Mouse (Mus musculus) C2C12 (cell line): ENCODE measurements around the gene Psmc3. TPM values are rescaled to one million over a fixed set of nuclear protein-coding genes. Genes with fewer than 3 reads are reported as not detected.
A peak's percentile ranks its signal among the peaks of the same experiment; 100 is the strongest.

Source experiments
- H3K27me3 ChIP-seq: one replicate; pipeline ENCODE4 v1.6.1; 2011; ENCODE audit not compliant: control insufficient read depth, insufficient read depth, insufficient read length
- H3K36me3 ChIP-seq: one replicate; pipeline ENCODE4 v1.6.1; 2011; ENCODE audit not compliant: control insufficient read depth, insufficient read depth
- H3K4me3 ChIP-seq: one replicate; pipeline ENCODE4 v1.5.1; 2011; ENCODE audit warnings: mild to moderate bottlenecking, control low read depth; ENCODE audit not compliant: poor library complexity, insufficient read depth, severe bottlenecking
- H3K79me2 ChIP-seq: one replicate; pipeline ENCODE4 v1.6.1; 2011; ENCODE audit not compliant: control insufficient read depth, insufficient read depth
- H3K79me3 ChIP-seq: one replicate; pipeline ENCODE4 v1.6.1; 2011; ENCODE audit warnings: low read depth, control low read depth
- H3ac ChIP-seq: one replicate; pipeline ENCODE3; 2011; ENCODE audit warnings: low read depth; ENCODE audit not compliant: control insufficient read depth, insufficient read length
- CEBPB ChIP-seq: IDR thresholded peaks from one replicate; pipeline ENCODE4 v1.6.1; 2011; ENCODE audit warnings: low read depth, mild to moderate bottlenecking, control low read depth, moderate library complexity
- CTCF ChIP-seq: IDR thresholded peaks from one replicate; pipeline ENCODE4 v1.5.1; 2011; ENCODE audit not compliant: control insufficient read depth, insufficient read depth, insufficient read length
- FOSL1 ChIP-seq: IDR thresholded peaks from one replicate; pipeline ENCODE4 v1.8.0; 2011; ENCODE audit warnings: mild to moderate bottlenecking, low read length; ENCODE audit not compliant: poor library complexity, insufficient read depth, severe bottlenecking
- MAX ChIP-seq: IDR thresholded peaks from one replicate; pipeline ENCODE4 v1.6.1; 2011; ENCODE audit warnings: mild to moderate bottlenecking, control low read depth
- MYOD1 ChIP-seq: IDR thresholded peaks from one replicate; pipeline ENCODE4 v1.6.1; 2011; ENCODE audit warnings: low read depth; ENCODE audit not compliant: control insufficient read depth, insufficient read length
- MYOG ChIP-seq: IDR thresholded peaks from one replicate; pipeline ENCODE4 v1.6.1; 2011; ENCODE audit not compliant: control insufficient read depth, insufficient read length; ENCODE audit errors: extremely low read depth
- USF1 ChIP-seq: IDR thresholded peaks from one replicate; pipeline ENCODE4 v1.6.1; 2011; ENCODE audit warnings: low read depth, mild to moderate bottlenecking, control low read depth, moderate library complexity
- polyA plus RNA-seq: library from polyadenylated mRNA; unstranded; fragments of >200 nt; fragmentation: generic; extraction: Trizol; gene quantifications from one replicate; pipeline ENCODE4 v1.2.1, GENCODE M21; 2012; ENCODE audit warnings: missing spikeins

Gene Psmc3
- polyA plus RNA-seq, 1 experiment: 367 TPM

DNA sequence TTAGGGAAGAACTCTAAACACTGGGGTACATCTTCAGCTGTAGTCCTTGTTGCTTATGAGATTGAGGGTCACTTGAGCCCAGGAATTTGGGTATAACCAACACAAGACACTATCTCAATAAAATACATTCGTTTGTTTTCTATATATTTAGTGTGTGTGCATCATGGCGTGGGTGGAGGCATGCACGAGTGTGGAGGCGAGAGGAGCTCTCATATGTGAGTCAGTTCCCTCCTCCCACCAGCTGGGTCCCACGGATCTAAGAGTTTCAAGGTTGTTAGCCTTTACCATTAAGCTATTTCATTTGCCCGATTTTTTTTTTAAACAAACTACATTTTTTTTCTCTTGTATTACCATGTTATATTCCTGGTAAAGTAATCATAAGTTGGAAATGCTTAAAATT, 37.0 kb downstream of the Psmc3 start:
- no peaks in the 10 kb centered on the region for H3K36me3 ChIP-seq
- H3ac ChIP-seq: no peak overlapping the region
- H3K79me3 ChIP-seq: no peaks in the 10 kb centered on the region
- no peak for TF ChIP-seq USF1
- no peak for TF ChIP-seq CTCF
- TF ChIP-seq MYOG: no peak
- TF ChIP-seq MAX: no peak
- TF ChIP-seq CEBPB: no peak
- no peak for TF ChIP-seq MYOD1
- TF ChIP-seq FOSL1: no peak
- H3K27me3 ChIP-seq: peaks cover 6% of the 10 kb centered on the region
- H3K4me3 ChIP-seq: no peak overlapping the region
- H3K79me2 ChIP-seq: no peaks in the 10 kb centered on the region

DNA sequence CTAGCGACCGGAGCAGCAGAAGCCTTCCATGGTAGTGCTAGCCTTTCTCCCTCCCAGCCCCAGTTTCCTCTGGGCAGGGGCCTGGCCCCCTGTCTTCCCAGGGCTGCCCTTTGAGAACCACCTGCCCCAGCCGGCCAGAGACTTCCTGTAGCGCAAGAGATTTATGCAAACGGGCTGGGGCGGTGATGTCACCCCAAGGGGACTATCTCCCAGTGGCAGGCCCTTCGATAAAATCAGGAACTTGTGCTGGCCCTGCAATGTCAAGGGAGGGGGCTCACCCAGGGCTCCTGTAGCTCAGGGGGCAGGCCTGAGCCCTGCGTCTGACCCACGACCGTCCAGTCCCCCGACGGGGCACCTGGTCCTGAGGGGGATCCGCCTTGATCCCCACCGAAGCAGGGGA, 42.7 kb downstream of the Psmc3 start:
- Histone ChIP-seq H3ac (no peak overlapping the region), H3K79me2 (no peaks in the 10 kb centered on the region), H3K36me3 (no peaks in the 10 kb centered on the region), H3K27me3 (no peaks in the 10 kb centered on the region), H3K4me3 (no peak overlapping the region), H3K79me3 (no peaks in the 10 kb centered on the region)
- TF ChIP-seq USF1 (no peak), MYOD1 (no peak), MAX (no peak), MYOG (no peak)

DNA sequence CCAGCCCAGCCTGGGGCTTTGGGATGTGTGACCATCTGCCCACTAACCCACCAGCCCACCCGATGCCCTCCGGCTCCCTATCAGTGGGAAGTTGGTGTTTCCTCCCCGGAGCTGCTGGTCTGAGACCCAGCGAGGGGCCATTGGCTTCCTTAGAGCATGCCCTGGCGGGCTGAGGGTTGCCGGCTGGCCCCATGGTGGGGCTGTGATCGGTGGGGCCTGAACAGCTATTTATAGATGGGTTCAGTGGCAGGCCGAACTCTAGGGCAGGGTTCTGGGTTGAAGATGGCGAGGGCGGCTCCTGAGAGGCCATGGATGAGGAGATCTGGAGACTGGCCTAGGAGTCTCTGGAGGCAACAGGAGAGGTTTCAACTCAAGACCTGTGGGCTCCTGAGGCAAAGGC, 43.2 kb downstream of the Psmc3 start:
- Histone ChIP-seq H3K36me3 (no peaks in the 10 kb centered on the region), H3K4me3 (no peak overlapping the region)
- TF ChIP-seq MYOG (no peak), CTCF (no peak), CEBPB (no peak), MYOD1 (no peak), USF1 (no peak), FOSL1 (no peak)

DNA sequence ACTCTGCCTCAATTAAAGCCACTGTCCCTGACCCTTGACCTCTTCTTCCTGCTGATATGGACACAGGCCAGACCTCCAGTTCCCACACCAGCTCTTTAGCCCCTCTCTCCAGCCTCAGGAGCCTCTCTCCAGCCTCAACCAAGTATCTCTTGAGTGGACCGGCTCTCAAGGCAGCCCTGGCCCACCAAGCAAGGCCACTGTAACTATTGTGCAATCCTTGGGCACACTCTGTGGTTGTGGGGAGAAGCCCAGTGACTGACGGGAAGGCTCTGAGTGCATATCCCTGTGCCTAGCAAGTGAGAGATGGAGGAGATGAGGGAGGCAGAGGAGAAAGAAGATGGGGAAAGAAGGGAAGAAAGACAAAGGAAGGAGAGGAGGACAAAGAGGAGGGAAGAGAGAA, 44.3 kb downstream of the Psmc3 start:
- Histone ChIP-seq H3ac (no peak overlapping the region), H3K27me3 (no peaks in the 10 kb centered on the region), H3K4me3 (no peak overlapping the region), H3K79me2 (no peaks in the 10 kb centered on the region), H3K79me3 (no peaks in the 10 kb centered on the region), H3K36me3 (no peaks in the 10 kb centered on the region)
- TF ChIP-seq MYOD1 (no peak), USF1 (no peak), CEBPB (peak; percentile 45), CTCF (no peak), FOSL1 (no peak), MAX (no peak)

More for the DNA sequence above, 43.2 kb downstream of the Psmc3 start:
- H3K79me2 ChIP-seq: no peaks in the 10 kb centered on the region
- H3K79me3 ChIP-seq: no peaks in the 10 kb centered on the region
- H3ac ChIP-seq: no peak overlapping the region
- no peaks in the 10 kb centered on the region for H3K27me3 ChIP-seq

DNA sequence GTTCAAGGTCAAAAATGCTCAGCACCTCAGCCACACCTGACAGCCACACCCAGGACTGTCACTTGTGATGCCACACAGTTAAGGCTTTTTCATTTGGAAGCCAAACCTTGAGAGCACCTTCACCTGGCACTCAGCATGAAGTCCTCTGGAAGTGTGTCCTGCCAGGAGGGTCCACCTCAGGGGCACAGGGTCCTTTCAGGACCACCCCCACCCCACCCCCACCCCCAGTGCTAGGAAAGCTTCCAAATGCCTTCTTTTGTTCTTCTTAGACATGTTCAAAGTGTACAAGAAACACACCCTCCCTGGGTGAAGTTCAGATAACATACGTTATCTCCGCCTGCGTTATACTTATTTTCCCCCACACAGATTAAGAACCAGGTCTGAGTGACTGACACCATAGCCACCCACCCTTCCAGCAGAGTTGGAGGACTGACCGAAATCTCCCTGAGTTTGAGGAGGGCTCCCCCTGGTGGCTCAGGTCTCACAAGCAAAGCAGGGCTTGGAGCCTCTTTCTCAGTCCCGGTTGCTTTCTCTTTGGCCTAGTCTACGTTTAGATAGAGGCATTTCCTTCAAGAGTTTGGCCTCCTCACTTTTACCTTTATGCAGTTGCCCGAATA, 47.4 kb downstream of the Psmc3 start:
- Histone ChIP-seq H3ac (no peak overlapping the region), H3K79me2 (no peaks in the 10 kb centered on the region), H3K36me3 (no peaks in the 10 kb centered on the region), H3K27me3 (no peaks in the 10 kb centered on the region), H3K4me3 (no peak overlapping the region), H3K79me3 (no peaks in the 10 kb centered on the region)
- TF ChIP-seq MYOD1 (no peak), MAX (no peak), CTCF (peak; percentile 80)

DNA sequence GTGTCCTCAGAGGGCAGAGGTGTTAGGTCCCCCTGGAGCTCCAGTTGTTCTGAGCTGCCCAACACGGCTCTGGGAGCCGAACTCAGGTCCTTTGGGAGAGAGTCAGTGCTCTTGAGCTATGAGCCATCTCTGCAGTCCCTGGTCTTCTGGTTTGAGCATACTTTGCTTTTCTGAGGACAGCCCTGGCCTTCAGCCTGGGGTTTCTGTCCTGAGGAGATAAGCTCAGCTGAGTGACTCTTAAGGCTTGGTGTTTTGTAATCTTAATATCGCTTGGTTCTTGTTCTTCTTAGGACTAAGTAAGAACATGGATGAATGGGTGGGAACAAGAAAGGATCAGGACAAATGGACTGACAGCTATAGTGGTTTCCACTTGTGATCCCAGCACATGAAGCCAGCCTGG, 54.3 kb downstream of the Psmc3 start:
- Histone ChIP-seq H3ac (no peak overlapping the region), H3K4me3 (no peak overlapping the region), H3K79me2 (no peaks in the 10 kb centered on the region), H3K79me3 (no peaks in the 10 kb centered on the region), H3K36me3 (no peaks in the 10 kb centered on the region), H3K27me3 (peaks cover 3% of the 10 kb centered on the region)
- TF ChIP-seq USF1 (no peak), MYOG (no peak), CEBPB (no peak), MYOD1 (no peak), MAX (no peak), CTCF (no peak)
